Mouse (Mus musculus) hindbrain, embryonic 11.5 days (tissue): ENCODE measurements around the gene Vmn1r198. TPM values are rescaled to one million over a fixed set of nuclear protein-coding genes. Genes with fewer than 3 reads are reported as not detected.
"Not testable (repeated sequence)": the region's sequence is repeated elsewhere in the genome, so short reads cannot be mapped to it uniquely, and the experiment has no call there.

ENCODE experiments used
- ATAC-seq: fragments of 200-750 bp; cut with Nextera tagmentation; 2 replicates; pipeline ENCODE4 v1.8.0; 2017; ENCODE audit warnings: mild to moderate bottlenecking, moderate TSS enrichment, moderate library complexity; ENCODE audit not compliant: low FRiP score
- DNase-seq: peaks from one replicate; pipeline ENCODE4 v3.0.0-alpha.2; 2015; ENCODE audit warnings: low spot score
- H3K27ac ChIP-seq: fragments of 300-500 bp; sonication (generic); 2 replicates; pipeline ENCODE4 v1.5.1; 2014; ENCODE audit warnings: mild to moderate bottlenecking, low read depth, low read length
- H3K27me3 ChIP-seq: fragments of 300-500 bp; sonication (generic); 2 replicates; pipeline ENCODE4 v1.6.1; 2014; ENCODE audit warnings: mild to moderate bottlenecking, low read length, moderate library complexity, mixed read lengths; ENCODE audit not compliant: control insufficient read depth, insufficient read depth
- H3K36me3 ChIP-seq: fragments of 300-500 bp; sonication (generic); 2 replicates; pipeline ENCODE4 v1.6.1; 2014; ENCODE audit warnings: mild to moderate bottlenecking, low read length, moderate library complexity, mixed read lengths; ENCODE audit not compliant: control insufficient read depth, insufficient read depth
- H3K4me1 ChIP-seq: fragments of 300-500 bp; sonication (generic); replicated peaks from 2 replicates; pipeline ENCODE4 v1.6.1; 2014; ENCODE audit warnings: low read length, mixed read lengths; ENCODE audit not compliant: control insufficient read depth, insufficient read depth
- H3K4me2 ChIP-seq: fragments of 300-500 bp; sonication (generic); replicated peaks from 2 replicates; pipeline ENCODE4 v1.6.1; 2014; ENCODE audit warnings: mild to moderate bottlenecking, low read depth, low read length
- H3K4me3 ChIP-seq: fragments of 300-500 bp; sonication (generic); 2 replicates; pipeline ENCODE4 v1.5.1; 2014; ENCODE audit warnings: low read depth, low read length
- H3K9ac ChIP-seq: fragments of 300-500 bp; sonication (generic); 2 replicates; pipeline ENCODE4 v1.6.1; 2014; ENCODE audit warnings: low read depth, low read length
- H3K9me3 ChIP-seq: fragments of 300-500 bp; sonication (generic); 2 replicates; pipeline ENCODE4 v1.6.1; 2016; ENCODE audit warnings: low read length; ENCODE audit not compliant: control insufficient read depth
- WGBS: fragments of 180-500 bp; shearing (Covaris S2); extraction: QIAGEN DNeasy Blood & Tissue Kit; methylation state at CpG from one replicate; pipeline ENCODE4 v1.1.7; 2014; 5-methylcytosine and 5-hydroxymethylcytosine counted together
- polyA plus RNA-seq: library from polyadenylated mRNA; unstranded; fragments of >200 nt; fragmentation: Nextera tagmentation; extraction: Ambion mirVana; gene quantifications from 2 replicates; pipeline ENCODE4 v1.2.1, GENCODE M21; 2014

Vmn1r198 gene
- polyA plus RNA-seq, result not detected in 2 replicates

GRCm38 (mm10) chr13:22350064-22350463 lies at the start of gene Vmn1r198:
Vmn1r198 (plus strand) TSS chr13:22350364.
- no peak for ATAC-seq
- H3K27me3 ChIP-seq, result no peaks in the 10 kb centered on the region
- no peak within 1 kb of the TSS for H3K4me2 ChIP-seq
- WGBS, result 68% methylated on average over 1 of the region's 1 CpGs
- no peaks in the 10 kb centered on the region for H3K9me3 ChIP-seq
- H3K9ac ChIP-seq, result no peak within 1 kb of the TSS
- H3K27ac ChIP-seq, result no peak within 1 kb of the TSS
- H3K36me3 ChIP-seq, result no peaks in the 10 kb centered on the region
- H3K4me3 ChIP-seq, result no peak within 1 kb of the TSS
- DNase-seq, result no peak
- H3K4me1 ChIP-seq, result no peaks in the 10 kb centered on the region

- H3K9ac ChIP-seq, ATAC-seq, DNase-seq, H3K9me3 ChIP-seq, H3K4me2 ChIP-seq, H3K4me1 ChIP-seq, H3K36me3 ChIP-seq, H3K27ac ChIP-seq, H3K4me3 ChIP-seq, H3K27me3 ChIP-seq: not testable (repeated sequence)
- WGBS, result 90% methylated on average over 5 of the region's 5 CpGs
These were observed 42.1 kb upstream of the Vmn1r198 start for GRCm38 (mm10) chr13:22308075-22308474.

GRCm38 (mm10) chr13:22315361-22315760 lies 34.8 kb upstream of the Vmn1r198 start:
- 79% methylated on average over 2 of the region's 2 CpGs for WGBS
- no peaks in the 10 kb centered on the region for H3K4me1 ChIP-seq
- no peaks in the 10 kb centered on the region for H3K36me3 ChIP-seq
- H3K4me2 ChIP-seq, result no peak overlapping the region
- no peak overlapping the region for H3K4me3 ChIP-seq
- ATAC-seq (no peak), DNase-seq (no peak)
- H3K9ac ChIP-seq, result no peak overlapping the region
- H3K9me3 ChIP-seq, result no peaks in the 10 kb centered on the region
- H3K27ac ChIP-seq, result no peak overlapping the region
- H3K27me3 ChIP-seq, result no peaks in the 10 kb centered on the region

DNA sequence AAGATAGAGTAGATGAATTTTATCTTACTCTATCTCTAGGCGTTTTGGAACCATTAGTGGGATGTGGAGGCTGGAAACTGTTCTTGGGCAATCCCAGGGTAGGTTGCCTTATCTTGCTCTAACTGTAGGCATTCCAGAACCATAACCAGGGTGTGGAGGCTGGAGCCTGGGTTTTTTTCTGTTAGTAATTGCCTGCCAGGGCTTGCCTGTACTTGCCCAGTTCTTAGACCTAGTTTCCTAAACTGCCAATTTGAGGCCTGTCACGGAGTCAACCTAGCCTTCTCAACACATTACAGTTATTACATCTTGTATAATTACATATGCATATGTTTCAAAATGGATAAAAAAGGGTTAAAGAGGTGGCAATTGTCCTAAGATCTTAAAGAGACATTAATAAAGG lies 32.8 kb upstream of the Vmn1r198 start:
- Histone ChIP-seq H3K9ac (no peak overlapping the region), H3K27ac (no peak overlapping the region), H3K9me3 (no peaks in the 10 kb centered on the region), H3K4me2 (no peak overlapping the region), H3K27me3 (no peaks in the 10 kb centered on the region), H3K4me3 (no peak overlapping the region), H3K4me1 (no peaks in the 10 kb centered on the region), H3K36me3 (no peaks in the 10 kb centered on the region)
- 90% methylated on average over 2 of the region's 2 CpGs for WGBS
- DNase-seq (no peak), ATAC-seq (no peak)

GRCm38 (mm10) chr13:22320091-22320490 lies 30.1 kb upstream of the Vmn1r198 start:
- no peak for ATAC-seq
- H3K4me1 ChIP-seq, result no peaks in the 10 kb centered on the region
- no peak overlapping the region for H3K9ac ChIP-seq

GRCm38 (mm10) chr13:22324289-22324688 lies 25.9 kb upstream of the Vmn1r198 start, which contains the start of gene Vmn1r197:
Vmn1r197 (plus strand) TSS chr13:22324589.
- H3K4me1 ChIP-seq, result no peaks in the 10 kb centered on the region
- no peak within 1 kb of the TSS for H3K4me3 ChIP-seq
- no peak within 1 kb of the TSS for H3K4me2 ChIP-seq
- H3K36me3 ChIP-seq, result no peaks in the 10 kb centered on the region
- H3K9me3 ChIP-seq, result no peaks in the 10 kb centered on the region
- no peaks in the 10 kb centered on the region for H3K27me3 ChIP-seq
- no peak within 1 kb of the TSS for H3K27ac ChIP-seq
- no peak for DNase-seq
- no peak within 1 kb of the TSS for H3K9ac ChIP-seq
- no peak for ATAC-seq

More at GRCm38 (mm10) chr13:22320091-22320490, 30.1 kb upstream of the Vmn1r198 start:
- Histone ChIP-seq H3K4me2 (no peak overlapping the region), H3K27me3 (no peaks in the 10 kb centered on the region), H3K4me3 (no peak overlapping the region), H3K36me3 (no peaks in the 10 kb centered on the region), H3K9me3 (no peaks in the 10 kb centered on the region), H3K27ac (no peak overlapping the region)
- no peak for DNase-seq

GRCm38 (mm10) chr13:22333269-22333668 lies 16.9 kb upstream of the Vmn1r198 start:
- Histone ChIP-seq H3K9me3 (no peaks in the 10 kb centered on the region), H3K36me3 (no peaks in the 10 kb centered on the region), H3K27me3 (no peaks in the 10 kb centered on the region), H3K9ac (no peak overlapping the region), H3K27ac (no peak overlapping the region), H3K4me2 (no peak overlapping the region), H3K4me3 (no peak overlapping the region), H3K4me1 (no peaks in the 10 kb centered on the region)
- 84% methylated on average over 2 of the region's 2 CpGs for WGBS
- DNase-seq (no peak), ATAC-seq (no peak)

- Histone ChIP-seq H3K4me2 (no peak overlapping the region), H3K27me3 (no peaks in the 10 kb centered on the region), H3K27ac (no peak overlapping the region), H3K36me3 (no peaks in the 10 kb centered on the region), H3K9ac (no peak overlapping the region), H3K4me3 (no peak overlapping the region), H3K9me3 (no peaks in the 10 kb centered on the region), H3K4me1 (no peaks in the 10 kb centered on the region)
- ATAC-seq (no peak), DNase-seq (no peak)
- 92% methylated on average over 1 of the region's 1 CpGs for WGBS
These were observed 14.6 kb upstream of the Vmn1r198 start for GRCm38 (mm10) chr13:22335565-22335964.

- no peak for DNase-seq
- Histone ChIP-seq H3K27me3 (no peaks in the 10 kb centered on the region), H3K4me1 (no peaks in the 10 kb centered on the region), H3K27ac (no peak overlapping the region), H3K4me2 (no peak overlapping the region), H3K9ac (no peak overlapping the region), H3K9me3 (no peaks in the 10 kb centered on the region), H3K36me3 (no peaks in the 10 kb centered on the region), H3K4me3 (no peak overlapping the region)
- 85% methylated on average over 1 of the region's 1 CpGs for WGBS
- ATAC-seq, result no peak
These were observed 649 bp downstream of the Vmn1r198 start for GRCm38 (mm10) chr13:22350813-22351212.
